Mouse (Mus musculus): ENCODE data around the gene D7Ertd443e. TPM values are rescaled to one million over a fixed set of nuclear protein-coding genes. Genes with fewer than 3 reads are reported as not detected.

D7Ertd443e gene
- polyA plus RNA-seq, 1 experiment: 0.23 TPM

GRCm38 (mm10) chr7:134301285-134301684 is 84.2 kb downstream of the D7Ertd443e start:
- no peak overlapping the region for H3K4me3 ChIP-seq (ENCODE audit: insufficient read depth, low read length)
- no peak overlapping the region for H3K27ac ChIP-seq (ENCODE audit: insufficient read depth, low read length)
- TF ChIP-seq POLR2A (IDR thresholded peaks at IDR 0.05; ENCODE audit: low read depth, low read length): no peak
- TF ChIP-seq CTCF (IDR thresholded peaks at IDR 0.05; ENCODE audit: borderline replicate concordance, insufficient read depth, low read length): no peak
- peaks cover 5% of the 10 kb centered on the region for H3K4me1 ChIP-seq (ENCODE audit: control insufficient read depth, insufficient read depth, low read length)

GRCm38 (mm10) chr7:134292750-134293149 is 92.7 kb downstream of the D7Ertd443e start:
- no peak for TF ChIP-seq POLR2A (IDR thresholded peaks at IDR 0.05; ENCODE audit: low read depth, low read length)
- no peak for TF ChIP-seq CTCF (IDR thresholded peaks at IDR 0.05; ENCODE audit: borderline replicate concordance, insufficient read depth, low read length)
- H3K4me3 ChIP-seq (ENCODE audit: insufficient read depth, low read length): no peak overlapping the region
- H3K27ac ChIP-seq (ENCODE audit: insufficient read depth, low read length): no peak overlapping the region
- H3K4me1 ChIP-seq (ENCODE audit: control insufficient read depth, insufficient read depth, low read length): peaks cover 5% of the 10 kb centered on the region; the same call in 1 of the 2 replicates

GRCm38 (mm10) chr7:134289611-134290301 is 95.7 kb downstream of the D7Ertd443e start:
- Histone ChIP-seq H3K4me3 (ENCODE audit: insufficient read depth, low read length) (no peak overlapping the region), H3K4me1 (ENCODE audit: control insufficient read depth, insufficient read depth, low read length) (peaks cover 7% of the 10 kb centered on the region; the same call in 1 of the 2 replicates), H3K27ac (ENCODE audit: insufficient read depth, low read length) (no peak overlapping the region)
- TF ChIP-seq POLR2A (IDR thresholded peaks at IDR 0.05; ENCODE audit: low read depth, low read length) (no peak), CTCF (IDR thresholded peaks at IDR 0.05; ENCODE audit: borderline replicate concordance, insufficient read depth, low read length) (no peak)

GRCm38 (mm10) chr7:134289126-134289525 is 96.3 kb downstream of the D7Ertd443e start:
- Histone ChIP-seq H3K4me1 (ENCODE audit: control insufficient read depth, insufficient read depth, low read length) (peaks cover 7% of the 10 kb centered on the region; the same call in 1 of the 2 replicates), H3K27ac (ENCODE audit: insufficient read depth, low read length) (peak overlapping the region; percentile 83; the same call in 1 of the 2 replicates), H3K4me3 (ENCODE audit: insufficient read depth, low read length) (no peak overlapping the region)
- TF ChIP-seq CTCF (IDR thresholded peaks at IDR 0.05; ENCODE audit: borderline replicate concordance, insufficient read depth, low read length): no peak
- no peak for TF ChIP-seq POLR2A (IDR thresholded peaks at IDR 0.05; ENCODE audit: low read depth, low read length)

GRCm38 (mm10) chr7:134287570-134288222 is 97.8 kb downstream of the D7Ertd443e start:
- H3K27ac ChIP-seq (ENCODE audit: insufficient read depth, low read length): peak overlapping the region; percentile 85
- TF ChIP-seq CTCF (IDR thresholded peaks at IDR 0.05; ENCODE audit: borderline replicate concordance, insufficient read depth, low read length) (no peak), POLR2A (IDR thresholded peaks at IDR 0.05; ENCODE audit: low read depth, low read length) (no peak)
- H3K4me3 ChIP-seq (ENCODE audit: insufficient read depth, low read length): no peak overlapping the region
- peaks cover 7% of the 10 kb centered on the region; the same call in 1 of the 2 replicates for H3K4me1 ChIP-seq (ENCODE audit: control insufficient read depth, insufficient read depth, low read length)

- H3K4me1 ChIP-seq (ENCODE audit: control insufficient read depth, insufficient read depth, low read length): no peaks in the 10 kb centered on the region; the same call in 1 of the 2 replicates
- H3K4me3 ChIP-seq (ENCODE audit: insufficient read depth, low read length): no peak overlapping the region
- H3K27ac ChIP-seq (ENCODE audit: insufficient read depth, low read length): no peak overlapping the region
- TF ChIP-seq CTCF (IDR thresholded peaks at IDR 0.05; ENCODE audit: borderline replicate concordance, insufficient read depth, low read length) (no peak), POLR2A (IDR thresholded peaks at IDR 0.05; ENCODE audit: low read depth, low read length) (no peak)
Measured at GRCm38 (mm10) chr7:134272956-134273355, 112.5 kb downstream of the D7Ertd443e start.

GRCm38 (mm10) chr7:134272421-134272820 is 113.0 kb downstream of the D7Ertd443e start:
- Histone ChIP-seq H3K4me1 (ENCODE audit: control insufficient read depth, insufficient read depth, low read length) (no peaks in the 10 kb centered on the region; the same call in 1 of the 2 replicates), H3K4me3 (ENCODE audit: insufficient read depth, low read length) (no peak overlapping the region), H3K27ac (ENCODE audit: insufficient read depth, low read length) (no peak overlapping the region)
- TF ChIP-seq POLR2A (IDR thresholded peaks at IDR 0.05; ENCODE audit: low read depth, low read length): no peak
- TF ChIP-seq CTCF (IDR thresholded peaks at IDR 0.05; ENCODE audit: borderline replicate concordance, insufficient read depth, low read length): no peak

- peaks cover 6% of the 10 kb centered on the region; the same call in 1 of the 2 replicates for H3K4me1 ChIP-seq (ENCODE audit: control insufficient read depth, insufficient read depth, low read length)
- no peak overlapping the region for H3K27ac ChIP-seq (ENCODE audit: insufficient read depth, low read length)
Measured at GRCm38 (mm10) chr7:134265783-134266182, 119.7 kb downstream of the D7Ertd443e start.

GRCm38 (mm10) chr7:134263146-134263906 is 122.1 kb downstream of the D7Ertd443e start:
- TF ChIP-seq CTCF (IDR thresholded peaks at IDR 0.05; ENCODE audit: borderline replicate concordance, insufficient read depth, low read length) (peak; percentile 62), POLR2A (IDR thresholded peaks at IDR 0.05; ENCODE audit: low read depth, low read length) (no peak)
- H3K4me3 ChIP-seq (ENCODE audit: insufficient read depth, low read length): no peak overlapping the region
- H3K27ac ChIP-seq (ENCODE audit: insufficient read depth, low read length): peak overlapping the region; percentile 98
- H3K4me1 ChIP-seq (ENCODE audit: control insufficient read depth, insufficient read depth, low read length): peaks cover 6% of the 10 kb centered on the region; the same call in 1 of the 2 replicates

More at GRCm38 (mm10) chr7:134265783-134266182, 119.7 kb downstream of the D7Ertd443e start:
- no peak for TF ChIP-seq POLR2A (IDR thresholded peaks at IDR 0.05; ENCODE audit: low read depth, low read length)
- no peak for TF ChIP-seq CTCF (IDR thresholded peaks at IDR 0.05; ENCODE audit: borderline replicate concordance, insufficient read depth, low read length)
- H3K4me3 ChIP-seq (ENCODE audit: insufficient read depth, low read length): no peak overlapping the region
